Mouse (Mus musculus) T-helper 2 cell (primary cell): ENCODE data around the gene Clip1.

Experiments used
- in situ Hi-C: fragments of 300-600 bp; cut with MboI, MseI; formaldehyde crosslinking; loops from one replicate; pipeline ENCODE4 v1.15.1; 2025; ENCODE audit warnings: high pct_unique_total_duplicates

Clip1 gene

GRCm38 (mm10) chr5:123603496-123603895, 80.9 kb downstream of the Clip1 start:
- in situ Hi-C loops = no loop called here

GRCm38 (mm10) chr5:123602174-123602573, 82.2 kb downstream of the Clip1 start:
- in situ Hi-C loops = no loop called here

- in situ Hi-C loops = loop anchor here (10.0 kb wide), 1 partner anchor 665 kb away; no protein-coding TSS in a partner anchor
These were observed 85.1 kb downstream of the Clip1 start for GRCm38 (mm10) chr5:123599319-123599718.

- in situ Hi-C loops = loop anchor here (10.0 kb wide), 1 partner anchor 659 kb away; no protein-coding TSS in a partner anchor
These were observed 90.7 kb downstream of the Clip1 start for GRCm38 (mm10) chr5:123593622-123594280.

- in situ Hi-C loops = no loop called here
These were observed 104.4 kb downstream of the Clip1 start for GRCm38 (mm10) chr5:123580043-123580442.

GRCm38 (mm10) chr5:123576696-123577095, 107.7 kb downstream of the Clip1 start:
- in situ Hi-C loops = loop anchor here (5.0 kb wide), 1 partner anchor 49 kb away; the partner anchor contains the start of gene Gm49027

- in situ Hi-C loops = no loop called here
These were observed 111.1 kb downstream of the Clip1 start for GRCm38 (mm10) chr5:123573362-123573761.

GRCm38 (mm10) chr5:123572357-123573186, 111.8 kb downstream of the Clip1 start, which contains the start of gene Vps33a:
Vps33a (minus strand) TSS chr5:123573038.
- in situ Hi-C loops = no loop called here

GRCm38 (mm10) chr5:123561128-123561527, 123.3 kb downstream of the Clip1 start:
- in situ Hi-C loops = no loop called here

- in situ Hi-C loops = no loop called here
These were observed 124.8 kb downstream of the Clip1 start for GRCm38 (mm10) chr5:123559588-123559987.

GRCm38 (mm10) chr5:123556451-123556850, 128.0 kb downstream of the Clip1 start:
- in situ Hi-C loops = no loop called here

- in situ Hi-C loops = no loop called here
These were observed 128.7 kb downstream of the Clip1 start for GRCm38 (mm10) chr5:123555693-123556092.

GRCm38 (mm10) chr5:123533801-123534200, 150.6 kb downstream of the Clip1 start:
- in situ Hi-C loops = no loop called here

- in situ Hi-C loops = no loop called here
These were observed 154.4 kb downstream of the Clip1 start for GRCm38 (mm10) chr5:123530056-123530455.

GRCm38 (mm10) chr5:123528641-123529040, 155.8 kb downstream of the Clip1 start:
- in situ Hi-C loops = loop anchor here (5.0 kb wide), 1 partner anchor 49 kb away; no protein-coding TSS in a partner anchor
